Mouse (Mus musculus) frontal cortex, postnatal 14 days (tissue): ENCODE results near the gene S1pr3.

Experiments used
- DNase-seq, 2 experiments: peaks; one replicate each; pipeline ENCODE4 v3.0.0; 2022; ENCODE audit warnings: low spot score in 2 of 2

Gene S1pr3

DNA sequence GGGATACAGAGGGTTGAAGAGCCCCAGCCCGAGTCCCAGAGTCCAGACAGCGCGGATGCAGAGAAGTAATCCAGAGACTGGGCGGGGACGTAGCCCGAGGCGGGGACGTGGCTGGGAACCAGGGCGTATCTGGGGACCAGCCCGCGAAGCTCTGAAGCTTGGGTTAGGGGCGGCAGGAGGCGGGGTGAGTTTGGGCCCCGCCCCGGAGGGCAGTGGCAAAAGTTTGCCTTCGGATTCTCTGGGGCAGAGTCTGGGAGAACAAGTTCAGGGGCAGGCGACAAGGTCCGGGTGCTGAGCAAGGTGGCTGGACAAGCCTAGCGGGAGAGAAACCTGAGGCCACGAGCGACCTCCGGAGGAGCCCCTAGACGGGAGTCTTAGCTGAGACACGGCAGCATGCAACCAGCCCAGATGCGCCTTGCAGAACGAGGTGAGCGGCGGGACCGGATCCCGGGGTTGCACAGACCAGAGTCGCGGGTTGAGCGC, at the start of gene S1pr3:
S1pr3 (plus strand) TSS at position 121 of the 483 bp plus-strand sequence.
- DNase-seq, result no peak

DNA sequence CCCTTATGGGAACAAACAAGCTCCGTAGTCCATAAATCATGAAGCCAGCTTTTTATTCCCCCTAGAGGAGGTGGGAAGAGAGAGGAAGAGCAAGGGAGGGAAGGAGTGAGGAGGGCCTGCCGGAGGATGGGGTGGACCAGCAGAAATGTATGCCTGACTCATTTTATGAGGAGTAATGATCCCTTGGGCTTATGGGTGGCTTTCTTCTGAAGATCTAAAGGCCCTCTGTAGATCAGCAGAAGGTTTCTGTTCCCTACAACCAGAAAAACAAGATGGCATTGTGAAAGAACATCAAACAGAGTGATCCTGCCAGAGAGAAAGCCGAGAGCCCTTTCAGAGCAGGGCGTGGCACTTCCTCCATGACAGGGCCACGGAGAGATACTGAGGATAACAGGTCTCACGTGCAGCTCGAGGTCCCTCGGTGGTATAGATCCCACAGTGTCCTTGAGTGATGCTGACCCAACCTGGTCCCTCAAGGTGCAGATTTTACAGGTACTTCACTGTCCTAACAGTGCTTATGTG, 47.9 kb upstream of the S1pr3 start:
- DNase-seq, result no peak

DNA sequence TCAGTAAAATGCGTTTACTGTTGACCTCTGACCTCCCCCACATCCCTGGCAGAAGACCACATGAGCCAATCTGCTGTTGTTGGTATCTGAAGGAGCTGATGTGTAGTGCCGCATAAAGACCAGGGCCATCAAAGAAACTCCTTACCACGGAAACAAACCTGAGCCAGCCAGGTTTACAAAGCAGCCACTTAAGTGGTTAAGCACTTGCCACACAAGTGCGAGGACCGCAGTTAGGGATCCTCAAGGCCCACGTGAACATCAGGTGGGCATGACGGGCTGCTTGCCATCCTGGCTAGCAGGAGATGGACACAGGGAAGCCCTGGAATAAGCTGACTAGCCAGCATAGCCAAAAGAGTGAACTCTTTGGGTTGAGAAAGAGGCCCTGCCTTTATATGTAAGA, 45.0 kb upstream of the S1pr3 start:
- DNase-seq, result no peak

DNA sequence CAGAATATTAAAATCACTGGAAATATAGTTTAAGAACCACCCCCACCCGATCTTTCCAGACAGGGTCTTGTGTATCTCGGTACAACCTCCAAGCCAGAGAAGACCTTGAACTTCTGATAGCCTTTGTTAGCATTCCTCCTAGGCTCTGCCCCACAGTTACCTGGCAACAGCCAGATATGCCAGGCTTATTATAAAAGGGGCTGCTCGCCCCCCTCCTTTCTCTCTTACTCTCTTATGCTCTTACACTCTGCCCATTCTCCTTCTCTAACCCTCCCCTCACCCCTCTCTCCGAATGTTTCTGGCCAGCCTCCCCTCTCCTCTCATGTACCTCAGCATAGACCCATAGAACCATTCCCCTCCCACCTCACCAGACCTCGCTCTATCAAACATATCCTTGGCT, 44.5 kb upstream of the S1pr3 start:
- DNase-seq, result no peak

DNA sequence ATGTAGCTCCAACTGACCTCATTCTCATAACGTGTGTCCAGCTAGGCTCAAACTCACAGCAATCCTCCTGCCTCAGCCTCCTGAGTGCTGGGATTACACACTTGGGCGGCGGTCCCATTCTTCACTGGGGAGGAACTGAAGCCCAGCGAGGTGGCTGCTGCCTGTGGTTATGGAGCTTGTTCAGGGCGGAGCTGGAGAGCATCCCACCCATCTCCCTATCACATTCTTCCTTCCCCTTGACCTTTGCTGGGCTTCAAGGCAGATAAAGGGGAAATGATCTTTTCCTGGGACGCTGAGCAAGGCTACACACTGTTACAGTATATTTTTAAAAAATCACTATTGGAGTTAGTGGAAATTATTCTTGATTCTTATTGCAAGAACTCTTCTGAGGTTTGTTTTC, 43.2 kb upstream of the S1pr3 start:
- no peak for DNase-seq

DNA sequence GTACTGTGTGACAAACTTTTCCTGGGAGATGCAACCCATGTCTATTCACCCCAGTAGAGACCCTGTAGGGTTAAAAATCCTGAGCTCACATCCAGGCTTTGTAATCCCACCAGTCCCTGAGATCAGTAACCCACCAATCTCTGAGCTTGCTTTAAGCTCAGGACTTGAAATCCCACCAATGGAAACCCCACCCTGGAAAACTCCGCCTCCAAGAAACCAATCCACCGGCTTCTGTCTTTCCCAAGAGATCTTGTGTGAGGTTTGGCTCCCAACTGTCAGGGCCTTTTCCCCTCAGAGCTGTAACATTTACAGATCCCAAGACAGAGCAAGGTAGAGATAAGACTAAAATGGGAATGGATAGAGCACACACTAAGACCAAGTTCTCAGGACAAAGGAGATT, 40.1 kb upstream of the S1pr3 start:
- no peak for DNase-seq

DNA sequence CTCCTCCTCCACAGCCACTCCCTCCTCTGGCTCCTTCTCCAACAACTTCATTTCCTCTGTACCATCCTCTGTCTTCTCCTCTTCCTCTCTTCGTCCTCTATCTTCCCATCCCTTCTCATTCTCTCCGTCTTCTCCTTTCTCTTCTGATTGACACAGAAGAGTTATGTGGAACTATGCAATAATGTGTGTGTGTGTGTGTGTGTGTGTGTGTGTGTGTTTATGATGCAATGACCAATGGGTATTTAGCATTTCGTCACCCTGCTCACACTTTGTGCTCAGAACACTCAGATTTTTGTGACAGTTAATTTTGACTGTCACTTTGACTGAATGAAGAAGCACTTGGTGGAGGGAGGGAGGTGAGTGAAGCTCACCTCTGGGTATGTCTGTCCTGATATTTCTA, 39.1 kb upstream of the S1pr3 start:
- no peak for DNase-seq

DNA sequence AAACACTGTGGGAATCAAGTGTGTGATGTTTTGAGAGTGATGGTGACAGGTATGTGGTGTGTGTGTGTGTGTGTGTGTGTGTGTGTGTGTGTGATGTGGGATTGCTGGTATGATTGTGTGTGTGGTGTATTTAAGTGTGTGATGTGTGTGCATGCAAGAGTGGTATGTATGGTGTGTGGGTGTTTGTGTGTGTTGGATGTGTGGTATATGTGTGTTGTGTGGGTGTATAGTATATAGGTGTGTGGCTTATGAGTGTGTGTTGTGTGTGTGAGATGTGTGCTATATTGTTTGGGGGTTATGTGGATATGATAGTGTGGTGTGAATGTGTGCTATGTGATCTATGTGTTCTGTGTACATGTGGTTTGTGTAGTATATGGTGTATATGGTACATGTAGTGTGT, 35.4 kb upstream of the S1pr3 start:
- no peak for DNase-seq

DNA sequence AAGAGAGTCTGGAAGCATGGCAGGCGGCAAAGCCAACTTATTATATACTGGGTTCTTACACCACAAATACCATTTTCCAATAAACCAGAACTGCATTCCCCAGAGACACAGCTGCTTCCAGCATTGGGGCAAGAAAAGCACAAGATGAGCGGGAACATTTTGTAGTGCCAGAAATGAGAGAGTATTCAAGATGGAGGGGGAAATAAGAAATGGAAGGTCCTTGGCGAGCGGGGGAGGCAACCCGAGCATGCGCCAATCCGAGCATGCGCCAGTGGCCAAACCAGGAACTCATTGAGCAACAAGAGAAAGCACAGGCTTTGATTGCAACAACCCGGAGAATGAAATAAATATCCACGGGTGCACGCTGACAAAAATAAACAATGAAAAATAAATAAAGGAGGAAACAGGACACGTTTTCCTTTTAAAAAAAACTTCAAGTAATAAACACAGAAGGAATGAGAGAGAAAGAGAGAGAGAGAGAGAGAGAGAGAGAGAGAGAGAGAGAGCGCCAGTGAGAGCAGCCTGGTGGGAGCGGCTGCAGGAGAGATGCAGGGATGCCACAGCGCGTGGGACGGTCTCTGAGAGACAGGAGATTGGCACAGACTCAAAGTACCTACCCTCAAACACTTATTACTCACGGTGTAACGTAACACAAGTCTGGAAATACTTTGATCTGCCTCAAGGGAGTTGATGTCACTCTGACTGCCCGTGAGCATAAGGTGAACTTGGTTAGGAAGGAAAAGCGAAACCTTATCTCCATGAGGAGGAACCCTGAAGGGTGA, 34.2 kb upstream of the S1pr3 start:
- DNase-seq, result no peak

DNA sequence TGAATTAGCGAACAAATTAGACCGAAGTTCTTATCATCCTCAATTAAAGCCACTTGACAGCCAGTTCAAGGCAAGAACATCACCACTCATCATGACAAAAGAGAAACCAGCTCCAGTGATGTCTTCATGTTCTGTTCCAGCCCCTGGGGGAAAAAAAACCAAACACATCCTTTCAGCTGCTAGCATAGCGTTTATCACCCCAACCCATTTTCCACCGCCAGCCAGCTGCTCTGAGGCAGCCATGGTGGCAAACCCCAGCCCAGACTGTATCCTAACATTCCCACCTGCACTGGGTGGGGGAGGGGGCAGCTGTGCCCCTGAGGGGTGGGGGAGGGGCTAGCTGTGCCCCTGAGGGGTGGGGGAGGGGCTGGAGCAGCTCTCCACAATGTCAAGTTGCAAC, 30.3 kb upstream of the S1pr3 start:
- DNase-seq, result no peak

DNA sequence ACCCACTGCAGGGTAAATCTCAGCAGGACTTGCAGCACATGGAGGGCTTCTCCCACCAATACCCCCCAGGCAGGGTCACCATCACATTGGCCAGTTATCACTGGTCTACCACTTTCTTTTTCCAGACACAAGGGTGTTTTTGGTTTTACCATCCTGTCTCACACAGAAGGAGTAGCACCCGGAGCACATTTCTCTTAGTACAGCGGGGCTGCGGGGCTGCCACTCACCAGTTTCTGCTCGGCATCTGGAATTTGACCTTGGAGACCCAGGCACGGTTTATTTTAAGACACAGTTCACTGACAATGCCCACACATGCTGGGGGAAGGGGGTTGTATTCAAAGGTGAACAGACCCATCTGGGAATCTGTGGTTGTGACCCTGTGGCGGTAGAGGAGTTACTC, 28.8 kb upstream of the S1pr3 start:
- no peak for DNase-seq

DNA sequence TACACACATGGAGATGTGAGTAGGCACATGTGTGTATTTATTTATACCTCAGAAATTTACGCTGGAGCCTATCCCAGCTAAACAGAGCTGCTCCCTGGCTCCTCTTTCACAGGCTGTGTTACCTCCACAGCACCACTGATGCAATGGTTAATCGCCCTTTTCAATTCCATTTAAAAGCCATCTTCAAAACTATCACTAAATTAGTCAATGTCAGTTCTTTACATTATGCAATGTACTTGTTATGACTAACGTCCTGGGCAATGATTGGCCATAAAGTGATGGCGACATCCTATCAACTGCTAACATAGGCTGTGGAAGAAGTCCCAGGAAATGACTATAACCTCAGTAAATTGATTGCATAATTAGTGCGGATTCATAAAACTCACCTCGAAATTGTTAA, 26.9 kb upstream of the S1pr3 start:
- no peak for DNase-seq

DNA sequence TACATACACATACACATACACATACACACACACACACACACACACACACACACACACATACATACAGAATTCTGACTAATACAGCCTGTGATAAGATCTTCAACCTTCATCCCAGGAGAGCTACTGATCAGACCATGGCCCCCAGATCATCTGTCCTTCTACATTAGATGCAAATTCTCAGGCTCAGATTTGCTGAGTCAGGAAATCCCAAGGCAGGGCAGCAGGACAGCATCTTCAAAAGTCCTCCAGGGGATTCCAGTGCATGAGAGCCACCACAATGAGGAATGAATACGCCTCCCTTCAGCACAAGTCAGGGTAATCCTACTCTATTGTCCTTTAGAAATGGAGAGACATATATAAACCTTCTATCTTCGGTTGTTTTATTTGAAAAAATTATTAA, 23.5 kb upstream of the S1pr3 start:
- DNase-seq, result no peak

DNA sequence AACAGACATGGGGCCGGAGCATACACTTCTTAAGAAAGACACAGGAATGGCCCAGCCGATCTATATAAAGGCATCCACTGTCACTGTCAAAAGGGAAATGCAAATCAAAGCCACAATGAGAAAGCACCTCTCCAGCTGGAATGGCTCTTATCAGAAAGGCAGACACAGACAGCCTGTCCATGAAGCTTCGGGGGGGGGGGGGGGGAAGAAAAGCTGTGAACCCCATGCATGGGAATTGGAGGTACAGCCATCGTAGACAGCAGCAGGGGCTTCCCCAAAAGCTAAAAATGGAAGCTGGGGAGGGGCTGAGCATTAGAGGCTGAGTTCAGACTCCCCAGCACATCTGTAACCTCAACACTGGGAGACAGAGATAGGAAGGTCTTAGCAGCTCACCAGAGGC, 20.5 kb upstream of the S1pr3 start:
- DNase-seq, result no peak

DNA sequence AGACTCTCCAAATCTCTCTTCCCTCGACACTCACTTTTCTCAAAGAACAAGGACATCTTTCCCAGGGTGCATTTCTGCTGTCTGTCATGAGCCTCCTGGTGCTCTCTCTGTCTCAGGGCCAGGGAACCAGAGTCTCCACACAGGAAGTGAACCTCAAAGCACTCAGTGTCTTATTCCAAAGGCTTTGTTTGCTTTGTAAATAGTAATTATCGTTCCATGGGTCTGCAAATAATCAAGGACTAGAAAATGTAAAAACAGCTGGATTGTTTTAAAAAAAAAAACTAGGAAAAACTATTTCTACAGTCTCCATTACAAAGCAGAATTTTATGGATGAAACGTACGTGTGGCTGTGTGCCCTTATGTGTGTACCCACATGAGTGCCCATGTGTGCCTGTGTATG, 18.0 kb upstream of the S1pr3 start:
- DNase-seq, result no peak

DNA sequence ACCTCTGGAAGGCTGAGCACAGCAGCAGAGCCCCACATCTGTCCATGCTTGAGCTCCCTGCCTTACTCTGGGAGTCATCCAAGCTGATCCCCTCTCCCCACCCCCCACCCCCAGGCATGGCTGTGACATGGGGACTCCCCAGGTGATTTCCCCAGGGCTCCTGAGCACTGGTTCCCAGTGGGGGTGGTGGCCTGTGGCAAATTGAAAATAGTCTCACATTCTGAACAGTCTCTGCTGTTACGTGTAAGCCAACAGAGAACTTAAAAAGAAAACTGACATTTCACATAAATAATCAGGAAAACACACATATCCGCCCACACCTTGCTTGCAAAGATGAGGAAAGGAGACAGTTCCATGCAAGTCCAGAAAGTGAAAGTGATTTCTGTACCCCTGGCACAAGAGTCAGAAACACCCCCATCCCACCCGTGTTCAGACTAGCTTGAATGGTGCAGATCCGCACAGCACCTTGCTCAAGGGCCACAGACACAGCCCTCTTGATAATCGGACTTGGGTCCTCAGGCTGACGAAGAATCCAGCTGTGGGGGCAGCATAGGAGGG, 17.0 kb upstream of the S1pr3 start:
- DNase-seq, result no peak

DNA sequence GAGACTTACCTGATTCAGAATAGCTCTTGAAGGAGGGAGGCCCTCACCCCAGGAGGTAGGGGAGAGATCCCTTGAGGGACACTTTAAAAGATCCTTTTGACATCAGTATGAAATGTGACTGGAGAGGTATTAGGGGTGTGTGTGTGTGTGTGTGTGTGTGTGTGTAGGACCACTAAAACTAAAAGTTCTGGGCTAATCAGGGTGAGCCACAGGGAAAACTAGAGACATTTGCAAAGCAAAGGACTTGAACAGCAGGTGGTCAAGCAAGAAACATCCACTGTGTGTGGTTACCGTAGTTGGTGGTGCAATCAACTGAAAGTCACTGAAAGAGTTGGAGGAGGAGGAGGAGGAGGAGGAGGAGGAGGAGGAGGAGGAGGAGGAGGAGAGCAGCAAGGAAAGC, 16.2 kb upstream of the S1pr3 start:
- no peak for DNase-seq

DNA sequence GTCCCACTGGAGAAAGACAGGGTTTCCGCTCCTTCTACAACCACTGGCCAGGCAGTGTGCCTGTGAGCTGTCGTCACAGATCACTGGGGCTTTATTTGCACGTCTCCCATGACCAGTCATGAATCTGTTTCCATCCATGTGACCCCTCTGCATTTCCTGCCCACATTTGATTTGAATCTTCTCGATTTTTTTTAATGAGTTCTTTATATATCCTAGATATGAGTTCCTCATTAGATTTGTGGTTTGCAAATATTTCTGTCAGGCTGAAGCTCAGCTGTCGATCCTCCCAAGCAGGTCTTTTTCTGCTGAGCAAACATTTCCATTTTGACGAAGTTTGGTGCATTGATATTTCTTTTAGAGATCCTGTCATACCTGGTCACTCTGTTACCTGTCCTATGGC, 10.6 kb upstream of the S1pr3 start:
- DNase-seq, result no peak

DNA sequence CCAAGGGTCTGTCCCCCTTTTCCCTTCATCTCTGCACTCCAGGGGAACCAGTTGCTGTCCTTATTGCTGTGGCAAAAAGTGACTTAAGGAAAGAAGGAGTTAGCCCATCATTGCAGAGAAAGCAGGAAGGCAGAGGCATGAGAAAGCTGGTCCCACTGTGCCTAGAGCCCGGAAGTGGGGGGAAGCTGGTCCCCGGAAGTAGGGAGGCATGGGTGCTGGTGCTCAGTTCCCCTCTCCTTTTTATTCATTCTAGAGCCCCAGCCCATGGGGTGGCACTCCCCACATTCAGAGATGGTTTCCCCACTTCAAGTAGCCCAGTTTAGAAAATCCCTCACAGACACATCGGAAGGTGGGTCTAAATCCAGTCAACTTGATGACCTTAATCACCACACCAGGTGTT, 8.9 kb upstream of the S1pr3 start:
- no peak for DNase-seq

DNA sequence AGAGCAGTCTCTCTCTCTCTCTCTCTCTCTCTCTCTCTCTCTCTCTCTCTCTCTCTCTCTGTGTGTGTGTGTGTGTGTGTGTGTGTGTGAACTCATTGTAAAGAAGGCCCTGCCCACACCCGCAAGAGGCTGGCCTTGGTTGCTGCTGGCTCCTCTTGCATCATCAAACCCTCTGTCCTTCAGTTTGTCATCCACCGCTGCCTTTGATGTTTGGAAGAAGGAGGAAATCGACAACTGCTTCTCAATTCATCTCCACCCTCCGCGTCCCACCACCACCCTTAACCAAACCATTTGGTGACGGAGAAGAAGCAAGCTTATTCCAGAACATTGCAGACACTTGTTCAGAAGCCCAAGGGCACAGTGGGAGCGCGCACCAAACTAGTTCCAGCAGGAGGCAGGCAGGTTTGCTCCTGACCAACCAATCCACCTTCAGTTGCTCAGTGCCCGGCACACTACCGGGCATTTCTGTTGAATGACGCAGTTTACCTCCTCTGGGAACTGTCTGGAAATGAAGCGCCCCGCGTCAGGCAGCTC, 8.2 kb upstream of the S1pr3 start:
- no peak for DNase-seq

DNA sequence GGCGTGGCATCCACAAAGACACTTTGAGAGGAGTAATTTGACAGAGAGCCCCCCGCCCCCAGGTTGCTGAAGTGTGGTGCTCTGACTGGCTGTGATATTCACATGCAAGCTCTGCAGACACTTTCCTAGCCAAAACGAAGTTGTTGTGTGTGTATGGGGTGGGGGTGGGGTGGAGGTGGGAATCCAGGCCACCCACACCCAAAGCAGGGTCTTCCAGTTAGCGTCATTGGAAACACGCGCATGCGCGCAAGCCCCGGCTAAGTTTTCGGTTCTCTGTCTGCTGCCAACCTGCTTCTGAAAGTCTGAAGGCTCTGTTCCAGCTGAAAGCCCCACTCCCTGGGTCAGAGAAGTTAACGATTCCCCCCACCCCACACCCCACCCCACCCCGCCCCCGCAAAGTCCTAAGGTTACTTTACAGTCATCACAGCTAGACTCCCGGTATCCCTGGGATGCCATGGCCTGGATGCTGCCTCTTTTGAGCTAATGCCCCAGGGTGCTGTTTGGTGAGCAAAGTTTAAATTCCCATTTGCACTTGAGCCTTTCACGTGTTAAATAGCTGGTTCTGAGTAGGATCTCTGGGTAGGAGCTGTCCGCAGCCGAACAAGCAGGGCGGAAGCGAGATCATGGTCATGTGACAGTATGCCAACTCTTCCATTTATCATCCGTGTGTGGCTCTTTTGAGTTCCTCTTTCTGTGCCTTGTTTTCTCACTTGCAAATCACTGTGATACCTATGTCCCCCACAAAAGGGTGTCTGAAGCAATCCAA, 7.5 kb upstream of the S1pr3 start:
- DNase-seq, result no peak

DNA sequence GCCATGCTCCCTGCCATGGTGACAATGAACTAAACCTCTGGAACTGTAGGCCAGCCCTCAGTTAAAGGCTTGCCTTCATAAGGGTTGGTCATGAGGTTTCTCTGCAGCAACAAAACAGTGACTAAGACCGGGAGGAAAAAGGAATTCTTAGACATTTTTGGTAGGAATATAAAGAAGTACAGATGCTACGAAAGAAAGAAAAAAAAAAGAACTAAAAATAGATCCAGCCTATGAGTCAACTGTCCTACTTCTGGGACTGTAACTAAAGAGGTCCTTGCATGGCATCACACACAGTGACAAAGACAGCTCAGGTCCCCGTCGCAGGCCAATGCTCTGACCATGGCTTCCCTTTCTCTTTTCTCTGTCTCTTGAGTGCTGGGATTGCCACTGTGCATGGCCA, 3.9 kb upstream of the S1pr3 start:
- no peak for DNase-seq
